Mouse (Mus musculus): Measurements from ENCODE around the gene Gm49387. TPM values are rescaled to one million over a fixed set of nuclear protein-coding genes. Genes with fewer than 3 reads are reported as not detected.

The Gm49387 gene
- polyA plus RNA-seq, 1 experiment: not detected

DNA sequence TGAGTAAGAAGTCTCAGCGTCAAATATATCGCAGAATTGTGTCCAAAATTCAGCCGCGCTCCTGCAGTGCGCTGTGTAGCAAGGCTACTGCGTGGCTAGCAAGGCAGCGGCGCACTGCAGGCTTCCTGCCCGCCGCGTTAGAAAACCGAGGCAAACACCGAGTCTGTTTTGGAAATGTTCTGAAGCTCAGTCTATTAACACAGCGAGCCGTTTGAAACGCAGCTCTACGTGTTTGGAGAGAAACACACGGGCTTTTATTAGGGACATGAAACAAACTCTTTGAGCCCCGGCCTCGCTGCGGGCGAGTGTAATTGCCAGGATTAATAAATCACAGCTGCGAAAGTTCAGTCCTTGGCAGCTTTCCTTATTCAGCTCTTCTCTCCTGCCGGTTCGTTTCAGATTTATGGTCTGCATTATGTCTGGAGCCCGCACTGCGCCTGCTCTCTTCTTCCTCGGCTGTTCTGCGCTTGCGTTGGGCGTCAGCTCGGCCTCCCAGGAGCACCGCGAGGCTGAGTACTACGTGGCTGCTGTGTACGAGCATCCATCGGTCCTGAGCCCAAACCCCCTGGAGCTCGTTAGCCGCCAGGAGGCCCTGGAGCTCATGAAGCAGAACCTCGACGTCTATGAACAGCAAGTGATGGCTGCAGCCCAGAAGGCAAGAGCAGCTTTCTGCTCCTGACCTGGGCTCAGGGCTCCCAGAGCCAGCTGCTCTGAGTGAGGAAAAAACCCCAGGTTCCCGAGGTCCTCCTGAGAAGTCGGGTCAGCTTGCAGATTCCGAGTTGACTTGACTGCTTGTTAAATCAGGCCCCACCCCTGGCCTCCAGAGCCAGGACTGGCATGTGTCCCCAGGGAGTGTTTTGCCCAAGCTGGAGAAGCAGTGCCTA is 21.2 kb upstream of the Gm49387 start:
- H3ac ChIP-seq (ENCODE audit: control insufficient read depth, insufficient read length): peak overlapping the region; percentile 32
- H3K27me3 ChIP-seq (ENCODE audit: control insufficient read depth, insufficient read depth, insufficient read length): no peaks in the 10 kb centered on the region
- H3K4me2 ChIP-seq (ENCODE audit: low read depth): peak overlapping the region; percentile 86
- H3K79me2 ChIP-seq (ENCODE audit: control insufficient read depth, insufficient read depth): no peaks in the 10 kb centered on the region
- no peaks in the 10 kb centered on the region for H3K36me3 ChIP-seq (ENCODE audit: control insufficient read depth, insufficient read depth)
- TF ChIP-seq REST (IDR thresholded peaks at IDR 0.05; ENCODE audit: insufficient read depth, insufficient read length): no peak
- no peak for TF ChIP-seq E2F4 (IDR thresholded peaks at IDR 0.05; ENCODE audit: insufficient read depth)
- no peak for TF ChIP-seq SRF (IDR thresholded peaks at IDR 0.05; ENCODE audit: control insufficient read depth, insufficient read length, low read depth)
- TF ChIP-seq MAX (IDR thresholded peaks at IDR 0.05; ENCODE audit: low read depth): no peak
- peak in 2 of 3 experiments; percentile 1 to 35 for TF ChIP-seq MYOD1 (IDR thresholded peaks at IDR 0.05; ENCODE audit: control insufficient read depth in 1 of 3, insufficient read length in 2 of 3, low read depth in 2 of 3)
- no peak for TF ChIP-seq USF1 (IDR thresholded peaks at IDR 0.05; ENCODE audit: low read depth)
- TF ChIP-seq CEBPB (IDR thresholded peaks at IDR 0.05; ENCODE audit: insufficient read depth, poor library complexity, severe bottlenecking): no peak
- TF ChIP-seq TCF3 (IDR thresholded peaks at IDR 0.05; ENCODE audit: insufficient read length, low read depth): no peak
- no peak for TF ChIP-seq TCF12 (IDR thresholded peaks at IDR 0.05; ENCODE audit: insufficient read depth, poor library complexity, severe bottlenecking)
- TF ChIP-seq MYOG (IDR thresholded peaks at IDR 0.05; ENCODE audit: control insufficient read depth in 1 of 3, insufficient read depth in 1 of 3, insufficient read length in 2 of 3, low read depth in 2 of 3): peak in 1 of 3 experiments; percentile 14
- peak; percentile 62 for TF ChIP-seq POLR2AphosphoS2 (IDR thresholded peaks at IDR 0.05; ENCODE audit: insufficient read length, low read depth)
- TF ChIP-seq POLR2A (IDR thresholded peaks at IDR 0.05; ENCODE audit: insufficient read length, low read depth): peak; percentile 73
- peak overlapping the region; percentile 34 for H3K4me3 ChIP-seq

DNA sequence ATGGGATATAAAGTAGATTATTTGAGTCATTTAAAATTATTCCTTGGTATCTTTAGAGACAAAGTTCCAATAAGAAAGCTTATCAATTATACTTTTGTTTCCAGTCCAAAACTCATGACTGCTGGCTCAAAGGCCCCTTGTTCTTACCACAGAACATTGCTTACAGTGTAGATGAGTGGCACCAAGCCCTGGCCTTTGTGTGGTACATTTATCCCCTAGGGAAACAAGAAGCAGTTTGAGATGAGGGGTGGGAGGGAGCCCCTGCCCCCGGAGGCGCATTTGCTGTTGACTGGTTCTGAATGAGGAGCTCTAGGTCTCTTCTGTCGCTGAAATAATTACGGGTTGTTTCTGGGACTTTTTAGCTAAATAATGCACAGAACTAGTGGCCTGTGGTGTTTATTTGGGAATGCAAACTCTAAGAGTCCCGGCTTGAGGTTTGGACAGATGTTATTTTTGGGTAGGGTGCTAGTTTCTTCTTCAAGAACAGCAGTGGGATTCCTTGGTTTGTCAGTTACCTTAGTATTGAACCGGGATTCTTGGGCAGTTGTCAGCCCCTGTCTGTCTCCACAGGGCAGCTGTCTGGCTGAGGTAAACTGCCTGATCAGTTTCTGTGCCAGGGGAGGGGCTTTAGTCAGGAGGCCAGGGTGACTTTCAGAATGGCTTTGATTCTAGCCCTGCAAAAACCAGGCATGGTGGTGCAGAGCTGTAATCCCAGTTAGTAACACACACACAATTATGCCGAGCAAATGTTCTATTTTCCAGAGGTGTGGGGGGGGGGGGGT is 19.8 kb upstream of the Gm49387 start:
- Histone ChIP-seq H3K4me2 (ENCODE audit: low read depth) (peak overlapping the region; percentile 86), H3K4me3 (peak overlapping the region; percentile 34), H3K79me2 (ENCODE audit: control insufficient read depth, insufficient read depth) (no peaks in the 10 kb centered on the region)

DNA sequence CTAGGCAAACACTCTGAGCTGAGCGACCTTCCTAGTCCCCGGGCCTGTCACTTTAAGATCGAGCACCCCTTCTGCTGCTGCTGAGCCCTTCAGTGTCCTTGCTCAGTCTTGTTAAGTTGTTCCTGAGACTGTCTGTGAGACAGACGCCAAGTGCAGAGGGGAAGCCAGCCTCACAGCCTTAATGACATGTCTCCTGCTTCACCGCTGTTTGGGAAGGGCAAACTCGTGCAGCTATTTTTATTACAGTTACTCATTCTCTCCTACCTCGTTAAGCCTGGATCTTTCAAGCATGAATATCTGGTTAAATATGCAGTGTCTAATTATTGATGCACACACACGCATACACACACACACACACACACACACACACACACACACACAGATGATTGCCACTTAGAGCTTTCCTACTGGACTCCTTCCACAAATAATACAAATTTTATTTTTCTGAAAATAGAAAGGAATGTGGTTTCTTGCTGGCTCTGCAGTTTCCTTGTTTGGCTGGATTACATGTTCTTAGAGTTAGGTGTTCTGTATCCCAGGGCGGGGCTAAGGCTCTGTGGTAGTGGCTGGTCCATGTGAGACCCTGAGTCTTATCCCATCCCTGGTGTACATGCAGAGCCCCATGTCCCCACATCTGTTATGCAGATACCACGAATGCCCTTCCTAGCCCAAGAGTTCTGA is 19.0 kb upstream of the Gm49387 start:
- TF ChIP-seq REST (IDR thresholded peaks at IDR 0.05; ENCODE audit: insufficient read depth, insufficient read length) (no peak), MYOG (IDR thresholded peaks at IDR 0.05; ENCODE audit: control insufficient read depth in 1 of 3, insufficient read depth in 1 of 3, insufficient read length in 2 of 3, low read depth in 2 of 3) (no peak), E2F4 (IDR thresholded peaks at IDR 0.05; ENCODE audit: insufficient read depth) (no peak), CEBPB (IDR thresholded peaks at IDR 0.05; ENCODE audit: insufficient read depth, poor library complexity, severe bottlenecking) (no peak)
- no peaks in the 10 kb centered on the region for H3K36me3 ChIP-seq (ENCODE audit: control insufficient read depth, insufficient read depth)
- H3K4me2 ChIP-seq (ENCODE audit: low read depth): peak overlapping the region; percentile 86
- H3K4me3 ChIP-seq: no peak overlapping the region
- no peaks in the 10 kb centered on the region for H3K79me2 ChIP-seq (ENCODE audit: control insufficient read depth, insufficient read depth)
- no peak overlapping the region for H3ac ChIP-seq (ENCODE audit: control insufficient read depth, insufficient read length)
- no peaks in the 10 kb centered on the region for H3K27me3 ChIP-seq (ENCODE audit: control insufficient read depth, insufficient read depth, insufficient read length)

More for the DNA sequence above, 19.8 kb upstream of the Gm49387 start:
- TF ChIP-seq CEBPB (IDR thresholded peaks at IDR 0.05; ENCODE audit: insufficient read depth, poor library complexity, severe bottlenecking) (no peak), MYOD1 (IDR thresholded peaks at IDR 0.05; ENCODE audit: control insufficient read depth in 1 of 3, insufficient read length in 2 of 3, low read depth in 2 of 3) (peak; percentile 63 to 95 (median 94)), TCF12 (IDR thresholded peaks at IDR 0.05; ENCODE audit: insufficient read depth, poor library complexity, severe bottlenecking) (peak; percentile 41), MYOG (IDR thresholded peaks at IDR 0.05; ENCODE audit: control insufficient read depth in 1 of 3, insufficient read depth in 1 of 3, insufficient read length in 2 of 3, low read depth in 2 of 3) (peak in 2 of 3 experiments; percentile 7 to 60)
- no peak overlapping the region for H3ac ChIP-seq (ENCODE audit: control insufficient read depth, insufficient read length)
- no peaks in the 10 kb centered on the region for H3K36me3 ChIP-seq (ENCODE audit: control insufficient read depth, insufficient read depth)
- no peaks in the 10 kb centered on the region for H3K27me3 ChIP-seq (ENCODE audit: control insufficient read depth, insufficient read depth, insufficient read length)

DNA sequence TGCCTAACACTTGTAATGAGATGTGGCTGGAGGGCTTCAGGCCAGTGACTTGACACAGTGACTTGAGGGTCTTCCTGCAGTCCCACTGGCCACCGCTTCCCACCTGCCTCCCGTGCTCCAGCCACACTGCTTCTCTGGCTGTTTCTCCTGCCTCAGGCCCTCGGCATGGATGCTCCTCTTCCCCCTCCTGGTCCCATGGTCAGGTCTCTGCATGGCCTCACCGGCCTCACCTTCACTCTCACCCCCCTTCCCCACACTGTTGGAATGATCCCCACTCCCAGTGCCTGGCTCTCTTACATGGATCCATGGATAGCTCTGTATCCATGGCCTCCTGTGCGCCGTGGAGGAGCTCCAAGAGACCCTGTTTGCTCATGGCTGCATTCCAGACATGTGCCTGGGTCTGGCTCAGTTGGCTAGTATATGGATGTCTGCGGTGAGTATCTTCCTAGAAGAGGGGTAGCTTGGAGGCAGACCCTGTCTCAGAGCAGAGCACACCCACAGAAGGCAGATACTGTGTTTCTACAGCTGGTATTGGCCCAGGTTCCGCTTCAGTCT is 17.5 kb upstream of the Gm49387 start:
- TF ChIP-seq MAX (IDR thresholded peaks at IDR 0.05; ENCODE audit: low read depth) (no peak), POLR2AphosphoS2 (IDR thresholded peaks at IDR 0.05; ENCODE audit: insufficient read length, low read depth) (no peak), TCF3 (IDR thresholded peaks at IDR 0.05; ENCODE audit: insufficient read length, low read depth) (no peak), MYOG (IDR thresholded peaks at IDR 0.05; ENCODE audit: control insufficient read depth in 1 of 3, insufficient read depth in 1 of 3, insufficient read length in 2 of 3, low read depth in 2 of 3) (no peak), REST (IDR thresholded peaks at IDR 0.05; ENCODE audit: insufficient read depth, insufficient read length) (no peak), SRF (IDR thresholded peaks at IDR 0.05; ENCODE audit: control insufficient read depth, insufficient read length, low read depth) (no peak), TCF12 (IDR thresholded peaks at IDR 0.05; ENCODE audit: insufficient read depth, poor library complexity, severe bottlenecking) (no peak)
- Histone ChIP-seq H3K27me3 (ENCODE audit: control insufficient read depth, insufficient read depth, insufficient read length) (no peaks in the 10 kb centered on the region), H3ac (ENCODE audit: control insufficient read depth, insufficient read length) (no peak overlapping the region), H3K36me3 (ENCODE audit: control insufficient read depth, insufficient read depth) (no peaks in the 10 kb centered on the region), H3K79me2 (ENCODE audit: control insufficient read depth, insufficient read depth) (no peaks in the 10 kb centered on the region), H3K4me3 (no peak overlapping the region), H3K4me2 (ENCODE audit: low read depth) (no peak overlapping the region)

Measured in myocyte (in vitro differentiated cells).